ENCODE assay signal across 13 mouse cellular contexts in genomic region chr6:129449743-129450142, GRCm38 (mm10). TPM values are rescaled to one million over a fixed set of nuclear protein-coding genes. Genes with fewer than 3 reads are reported as not detected.
DNase-seq lines count a peak whose midpoint lies in the region; ATAC-seq and TF ChIP-seq lines count a peak whose summit lies in the region.
"Had no signal": no experiment of that assay in that cellular context is flagged by ENCODE, and none has a peak within 500 bp of the region (broad histone marks: within the 10 kb centered on the region; RNA-seq: fewer than 3 reads in every experiment).

No protein-coding gene starts in this region.

- no peaks in the 10 kb centered on the region for H3K27me3 ChIP-seq in intestine, postnatal 0 days (replicated peaks; ENCODE audit: control insufficient read depth, insufficient read depth, low read length)
- H3K27me3 ChIP-seq in intestine, embryonic 16.5 days (replicated peaks; ENCODE audit: control insufficient read depth, insufficient read depth, low read length), result no peaks in the 10 kb centered on the region

- intact Hi-C loops in heart, postnatal 25 days (cut with DNase I), result no loop called here

- TF ChIP-seq CTCF in intestine, postnatal 0 days (IDR thresholded peaks at IDR 0.05; ENCODE audit: low read depth), result no peak

- H3K4me1 ChIP-seq in intestine, postnatal 0 days (replicated peaks; ENCODE audit: control insufficient read depth, insufficient read depth, low read length), result no peaks in the 10 kb centered on the region
- H3K4me1 ChIP-seq in intestine, embryonic 16.5 days (ENCODE audit: control insufficient read depth, insufficient read depth, low read length), result no peaks in the 10 kb centered on the region
- H3K4me1 ChIP-seq: forebrain, embryonic 10.5 days had no signal

- no peak overlapping the region for H3K27ac ChIP-seq in intestine, postnatal 0 days (ENCODE audit: low read depth, low read length)
- no peak overlapping the region for H3K27ac ChIP-seq in intestine, embryonic 16.5 days (ENCODE audit: low read length)
- H3K27ac ChIP-seq: forebrain, embryonic 10.5 days; hindbrain, embryonic 14.5 days had no signal

- ATAC-seq in intestine, postnatal 0 days, result no peak
- no peak for ATAC-seq in intestine, embryonic 16.5 days

- H3K9me3 ChIP-seq in intestine, postnatal 0 days (ENCODE audit: control insufficient read depth), result no peaks in the 10 kb centered on the region
- no peaks in the 10 kb centered on the region for H3K9me3 ChIP-seq in intestine, embryonic 16.5 days (ENCODE audit: control insufficient read depth, low read length)
- H3K9me3 ChIP-seq: forebrain, embryonic 10.5 days had no signal

- H3K4me2 ChIP-seq in intestine, postnatal 0 days (replicated peaks; ENCODE audit: low read depth), result 0 out of 2 replicates have a peak overlapping the region, but pooled peaks have one; percentile 4
- H3K4me2 ChIP-seq in intestine, embryonic 16.5 days (ENCODE audit: low read depth, low read length), result no peak overlapping the region
- H3K4me2 ChIP-seq: hindbrain, embryonic 14.5 days; liver, embryonic 11.5 days had no signal

- H3K4me3 ChIP-seq in intestine, postnatal 0 days (ENCODE audit: low read depth, low read length), result no peak overlapping the region
- H3K4me3 ChIP-seq in intestine, embryonic 16.5 days (ENCODE audit: low read length), result no peak overlapping the region
- H3K4me3 ChIP-seq: forebrain, embryonic 10.5 days had no signal

- WGBS in intestine, postnatal 0 days, result 66% methylated on average over 6 of the region's 6 CpGs
- WGBS in intestine, embryonic 16.5 days, result 72% methylated on average over 6 of the region's 6 CpGs

- peak; percentile 15 for DNase-seq in embryo, embryonic 10 days (ENCODE audit: low spot score)
- no peak for DNase-seq in embryo, embryonic 9.5 days (ENCODE audit: extremely low spot score)
- DNase-seq in 416B (ENCODE audit: low read depth), result peak; percentile 44
- DNase-seq in heart, postnatal 25 days (ENCODE audit: low spot score), result peak; percentile 13
- DNase-seq in frontal cortex, postnatal 14 days (ENCODE audit: low spot score in 2 of 2), result no peak
- no peak for DNase-seq in right cerebral cortex, postnatal 36 days (ENCODE audit: low spot score in 2 of 2)
- DNase-seq: cerebellum, adult 2 months had no signal

- no peaks in the 10 kb centered on the region for H3K36me3 ChIP-seq in intestine, postnatal 0 days (ENCODE audit: control insufficient read depth, insufficient read depth)
- no peaks in the 10 kb centered on the region for H3K36me3 ChIP-seq in intestine, embryonic 16.5 days (ENCODE audit: control insufficient read depth, insufficient read depth, low read length)
- H3K36me3 ChIP-seq: forebrain, embryonic 10.5 days had no signal

- H3K9ac ChIP-seq in intestine, postnatal 0 days (ENCODE audit: low read depth, low read length), result no peak overlapping the region
- H3K9ac ChIP-seq in intestine, embryonic 16.5 days (ENCODE audit: low read depth, low read length), result no peak overlapping the region
- H3K9ac ChIP-seq: hindbrain, embryonic 14.5 days had no signal

RNA-seq across cellular contexts. Expression of gene Clec1a, which starts 2.1 kb away (rescaled TPM):
- polyA plus RNA-seq in intestine, postnatal 0 days (2015; fragmentation: Nextera tagmentation; extraction: Ambion mirVana), result 1.8 and 2.7 TPM in 2 replicates
- 3.6 and 3.8 TPM in 2 replicates for polyA plus RNA-seq in intestine, embryonic 16.5 days (2015; fragmentation: Nextera tagmentation; extraction: Ambion mirVana)
- total RNA-seq in heart, postnatal 25 days (2021), result 10 to 100 TPM; 10.2 to 11.3 TPM

RNA-seq across cellular contexts. Expression of gene Clec9a, which starts 41.1 kb away (rescaled TPM):
- polyA plus RNA-seq in intestine, postnatal 0 days (2015; fragmentation: Nextera tagmentation; extraction: Ambion mirVana), result 0.09 and 0.12 TPM in 2 replicates
- polyA plus RNA-seq in intestine, embryonic 16.5 days (2015; fragmentation: Nextera tagmentation; extraction: Ambion mirVana), result 0.09 and 0.15 TPM in 2 replicates
- total RNA-seq in heart, postnatal 25 days (2021), result under 1 TPM in 1 of 2 experiments, not detected in 1; 0.28 TPM
- polyA plus RNA-seq: cerebellum, adult 2 months had no signal

RNA-seq across cellular contexts. Expression of gene Clec1b, which starts 52.6 kb away (rescaled TPM):
- 0.27 and 0.29 TPM in 2 replicates for polyA plus RNA-seq in intestine, postnatal 0 days (2015; fragmentation: Nextera tagmentation; extraction: Ambion mirVana)
- 0.76 and 0.89 TPM in 2 replicates for polyA plus RNA-seq in intestine, embryonic 16.5 days (2015; fragmentation: Nextera tagmentation; extraction: Ambion mirVana)
- total RNA-seq in heart, postnatal 25 days (2021), result 1 to 10 TPM in 1 of 2 experiments, under 1 TPM in 1; 0.81 to 2.2 TPM

RNA-seq across cellular contexts. Expression of gene Olr1, which starts 57.2 kb away (rescaled TPM):
- polyA plus RNA-seq in intestine, postnatal 0 days (2015; fragmentation: Nextera tagmentation; extraction: Ambion mirVana), result 0.07 and 0.13 TPM in 2 replicates
- polyA plus RNA-seq in intestine, embryonic 16.5 days (2015; fragmentation: Nextera tagmentation; extraction: Ambion mirVana), result 0.06 TPM in 1 of 2 replicates, not detected in the other
- total RNA-seq in heart, postnatal 25 days (2021), result under 1 TPM; 0.06 to 0.47 TPM
- polyA plus RNA-seq: cerebellum, adult 2 months; forebrain, embryonic 10.5 days; hindbrain, embryonic 14.5 days; neural tube, embryonic 14.5 days had no signal

Comparison
In these comparisons a context has a peak if more than half of its experiments do, and no peak if none do; other contexts are left out.
1. DNase-seq: peak in embryo, embryonic 10 days (single experiment), 416B (single experiment) and heart, postnatal 25 days (single experiment); none in embryo, embryonic 9.5 days (single experiment), frontal cortex, postnatal 14 days (0 of 2) and right cerebral cortex, postnatal 36 days (0 of 2).